Mouse (Mus musculus): ENCODE results near the gene Sumf2. TPM values are rescaled to one million over a fixed set of nuclear protein-coding genes. Genes with fewer than 3 reads are reported as not detected.

Gene Sumf2
- polyA plus RNA-seq (2014; fragmentation: Nextera tagmentation; extraction: Ambion mirVana) = 35.6 and 37.3 TPM in 2 replicates

DNA sequence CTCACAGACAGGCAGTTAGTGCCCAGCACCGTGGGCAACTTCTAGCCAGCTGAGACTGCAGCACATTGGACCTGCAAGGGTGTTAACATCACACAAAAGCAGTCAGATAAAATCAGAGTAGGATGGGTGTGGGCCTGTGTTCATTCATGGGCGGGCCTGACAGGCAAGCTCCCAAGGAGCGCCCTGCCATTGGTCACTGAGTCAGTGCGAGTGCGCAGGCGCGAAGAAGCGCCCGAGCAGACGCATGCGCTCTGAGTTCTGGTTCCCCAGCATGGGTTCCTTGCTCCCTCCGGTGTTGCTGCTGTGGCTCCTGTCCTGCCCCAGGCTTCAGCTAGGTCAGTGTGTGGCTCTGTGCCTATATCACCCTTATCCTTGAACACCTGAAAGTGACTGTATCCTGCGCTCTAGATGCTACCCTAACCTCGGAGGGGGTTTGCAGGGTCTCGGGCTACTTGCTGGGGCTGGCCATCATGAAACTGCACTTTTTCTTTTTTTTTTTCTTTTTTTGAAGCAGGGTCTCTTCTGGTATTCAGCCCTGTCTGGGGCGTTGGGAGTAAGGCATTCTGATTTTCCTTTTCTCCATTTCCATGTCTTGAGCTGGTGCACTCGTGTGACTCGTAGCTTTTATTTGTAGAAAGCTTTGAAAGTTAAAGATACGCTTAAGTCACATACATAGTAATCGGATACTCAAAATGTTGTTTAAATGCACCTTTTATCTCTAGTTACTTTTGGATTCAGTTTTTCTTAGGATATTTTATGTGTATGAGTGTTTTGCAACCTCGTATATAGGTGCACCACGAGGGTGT, at the start of gene Sumf2:
Sumf2 (plus strand) TSS at position 235 of the 806 bp plus-strand sequence.
- peak within 1 kb of the TSS; percentile 60 for H3K4me3 ChIP-seq (ENCODE audit: low read depth, low read length)
- H3K9me3 ChIP-seq (replicated peaks; ENCODE audit: control insufficient read depth, low read length) = no peaks in the 10 kb centered on the region
- H3K36me3 ChIP-seq (ENCODE audit: control insufficient read depth, insufficient read depth, low read length) = peaks cover 12% of the 10 kb centered on the region
- H3K27ac ChIP-seq (ENCODE audit: low read depth, low read length) = peak within 1 kb of the TSS; percentile 62
- peak; percentile 96 for ATAC-seq (replicated peaks; ENCODE audit: insufficient number of reproducible peaks, low FRiP score, low TSS enrichment)
- no peaks in the 10 kb centered on the region for H3K27me3 ChIP-seq (ENCODE audit: control insufficient read depth, insufficient read depth, low read length)
- H3K4me2 ChIP-seq = peak within 1 kb of the TSS; percentile 73
- peaks cover 11% of the 10 kb centered on the region for H3K4me1 ChIP-seq (ENCODE audit: control insufficient read depth, insufficient read depth, low read length)
- H3K9ac ChIP-seq (ENCODE audit: low read depth, low read length) = peak within 1 kb of the TSS; percentile 73
- WGBS (ENCODE audit: insufficient replicate concordance) = 10% methylated on average over 22 of the region's 22 CpGs

DNA sequence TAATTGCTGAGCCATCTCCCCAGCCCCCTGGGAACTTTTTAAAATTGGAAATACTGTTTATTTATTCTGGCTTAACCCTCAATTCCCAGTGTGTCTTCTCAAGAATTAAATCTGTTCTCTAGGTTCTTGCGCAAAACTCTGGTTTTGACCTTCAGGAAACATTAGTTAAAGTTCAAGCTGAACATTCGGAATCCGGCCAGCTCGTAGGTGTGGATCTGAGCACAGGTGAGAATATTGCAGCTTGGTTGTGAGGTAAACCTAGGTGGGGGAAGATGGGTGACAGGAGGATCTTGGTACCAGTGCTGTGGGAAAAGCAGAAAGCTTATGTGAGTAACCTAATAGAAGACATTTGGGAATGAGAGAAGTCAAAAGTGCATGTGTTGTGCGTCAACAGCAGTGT, 1.9 kb upstream of the Sumf2 start:
- no peaks in the 10 kb centered on the region for H3K27me3 ChIP-seq (ENCODE audit: control insufficient read depth, insufficient read depth, low read length)
- no peaks in the 10 kb centered on the region for H3K9me3 ChIP-seq (replicated peaks; ENCODE audit: control insufficient read depth, low read length)
- H3K4me1 ChIP-seq (ENCODE audit: control insufficient read depth, insufficient read depth, low read length) = peaks cover 11% of the 10 kb centered on the region
- ATAC-seq (replicated peaks; ENCODE audit: insufficient number of reproducible peaks, low FRiP score, low TSS enrichment) = no peak
- H3K27ac ChIP-seq (ENCODE audit: low read depth, low read length) = no peak overlapping the region
- H3K36me3 ChIP-seq (ENCODE audit: control insufficient read depth, insufficient read depth, low read length) = peaks cover 12% of the 10 kb centered on the region
- H3K9ac ChIP-seq (ENCODE audit: low read depth, low read length) = no peak overlapping the region
- H3K4me3 ChIP-seq (ENCODE audit: low read depth, low read length) = no peak overlapping the region
- 94% methylated on average over 5 of the region's 5 CpGs for WGBS (ENCODE audit: insufficient replicate concordance)
- H3K4me2 ChIP-seq = no peak overlapping the region

DNA sequence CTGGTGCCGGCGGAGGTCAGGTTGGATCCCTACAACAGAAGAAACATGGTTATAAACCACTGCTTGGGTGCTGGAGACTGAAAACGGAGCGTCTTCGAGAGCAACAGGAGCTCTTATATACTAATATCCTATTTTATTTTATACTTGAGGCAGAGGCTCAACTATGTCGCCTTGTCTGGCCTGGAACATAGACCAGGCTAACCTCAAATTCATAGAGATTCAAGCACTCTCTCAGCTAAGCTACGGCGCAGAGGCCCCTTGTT, 703 bp downstream of the Sumf2 start:
- ATAC-seq (replicated peaks; ENCODE audit: insufficient number of reproducible peaks, low FRiP score, low TSS enrichment) = no peak
- Histone ChIP-seq H3K4me2 (peak overlapping the region; percentile 73), H3K4me1 (ENCODE audit: control insufficient read depth, insufficient read depth, low read length) (peaks cover 11% of the 10 kb centered on the region), H3K9ac (ENCODE audit: low read depth, low read length) (peak overlapping the region; percentile 73), H3K27me3 (ENCODE audit: control insufficient read depth, insufficient read depth, low read length) (no peaks in the 10 kb centered on the region), H3K27ac (ENCODE audit: low read depth, low read length) (no peak overlapping the region), H3K9me3 (replicated peaks; ENCODE audit: control insufficient read depth, low read length) (no peaks in the 10 kb centered on the region), H3K4me3 (ENCODE audit: low read depth, low read length) (peak overlapping the region; percentile 60), H3K36me3 (ENCODE audit: control insufficient read depth, insufficient read depth, low read length) (peaks cover 12% of the 10 kb centered on the region)
- 53% methylated on average over 8 of the region's 8 CpGs for WGBS (ENCODE audit: insufficient replicate concordance)

DNA sequence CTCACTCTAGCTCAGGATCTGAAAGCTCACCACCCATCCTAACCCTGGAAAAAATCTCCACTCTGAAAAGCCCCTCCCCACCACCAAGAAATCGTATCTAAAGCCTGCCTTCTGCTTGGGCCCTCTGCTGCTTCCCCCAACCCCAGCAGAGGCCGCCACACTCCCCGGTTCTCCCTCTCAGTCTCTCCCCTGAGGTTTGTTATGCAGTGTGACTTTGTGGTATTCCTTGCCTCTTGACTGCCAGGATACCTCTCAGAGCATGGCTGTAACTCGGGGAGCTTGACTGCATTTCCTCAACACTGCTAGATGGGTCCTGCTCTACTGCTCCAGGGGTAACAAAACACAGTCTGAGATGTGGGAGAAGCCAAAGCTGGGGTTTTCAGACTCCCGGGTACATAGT, 8.4 kb downstream of the Sumf2 start:
- Histone ChIP-seq H3K36me3 (ENCODE audit: control insufficient read depth, insufficient read depth, low read length) (peaks cover 4% of the 10 kb centered on the region), H3K4me2 (peak overlapping the region; percentile 7; the same call in 1 of the 2 replicates), H3K9me3 (replicated peaks; ENCODE audit: control insufficient read depth, low read length) (no peaks in the 10 kb centered on the region), H3K9ac (ENCODE audit: low read depth, low read length) (no peak overlapping the region), H3K4me1 (ENCODE audit: control insufficient read depth, insufficient read depth, low read length) (no peaks in the 10 kb centered on the region), H3K4me3 (ENCODE audit: low read depth, low read length) (no peak overlapping the region), H3K27me3 (ENCODE audit: control insufficient read depth, insufficient read depth, low read length) (no peaks in the 10 kb centered on the region), H3K27ac (ENCODE audit: low read depth, low read length) (no peak overlapping the region)
- 0 out of 2 replicates have a peak, but pooled peaks have one; percentile 12 for ATAC-seq (replicated peaks; ENCODE audit: insufficient number of reproducible peaks, low FRiP score, low TSS enrichment)
- WGBS (ENCODE audit: insufficient replicate concordance) = 35% methylated on average over 5 of the region's 5 CpGs

DNA sequence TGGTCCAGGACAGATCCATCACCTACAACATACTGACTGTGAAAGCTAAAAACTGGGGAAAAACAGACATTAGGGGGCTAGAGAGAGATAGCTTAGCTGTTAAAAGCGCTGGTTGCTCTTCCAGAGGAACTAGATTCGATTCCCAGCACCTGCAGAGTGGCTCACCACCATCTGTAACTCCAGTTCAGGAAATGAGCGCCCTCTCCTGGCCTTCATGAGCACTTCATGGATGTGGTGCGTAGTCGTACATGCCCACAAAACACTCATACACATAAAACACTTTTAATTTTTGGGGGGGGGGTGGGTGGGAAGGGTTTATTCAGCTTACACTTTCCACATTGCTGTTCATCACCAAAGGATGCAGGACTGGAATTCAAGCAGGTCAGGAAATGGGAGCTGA, 9.6 kb downstream of the Sumf2 start:
- no peaks in the 10 kb centered on the region for H3K27me3 ChIP-seq (ENCODE audit: control insufficient read depth, insufficient read depth, low read length)
- no peaks in the 10 kb centered on the region for H3K9me3 ChIP-seq (replicated peaks; ENCODE audit: control insufficient read depth, low read length)
- no peak overlapping the region for H3K4me3 ChIP-seq (ENCODE audit: low read depth, low read length)
- no peaks in the 10 kb centered on the region for H3K4me1 ChIP-seq (ENCODE audit: control insufficient read depth, insufficient read depth, low read length)
- H3K4me2 ChIP-seq = no peak overlapping the region
- no peak for ATAC-seq (replicated peaks; ENCODE audit: insufficient number of reproducible peaks, low FRiP score, low TSS enrichment)
- no peak overlapping the region for H3K27ac ChIP-seq (ENCODE audit: low read depth, low read length)
- H3K9ac ChIP-seq (ENCODE audit: low read depth, low read length) = no peak overlapping the region
- WGBS (ENCODE audit: insufficient replicate concordance) = 88% methylated on average over 5 of the region's 5 CpGs
- H3K36me3 ChIP-seq (ENCODE audit: control insufficient read depth, insufficient read depth, low read length) = peaks cover 4% of the 10 kb centered on the region

DNA sequence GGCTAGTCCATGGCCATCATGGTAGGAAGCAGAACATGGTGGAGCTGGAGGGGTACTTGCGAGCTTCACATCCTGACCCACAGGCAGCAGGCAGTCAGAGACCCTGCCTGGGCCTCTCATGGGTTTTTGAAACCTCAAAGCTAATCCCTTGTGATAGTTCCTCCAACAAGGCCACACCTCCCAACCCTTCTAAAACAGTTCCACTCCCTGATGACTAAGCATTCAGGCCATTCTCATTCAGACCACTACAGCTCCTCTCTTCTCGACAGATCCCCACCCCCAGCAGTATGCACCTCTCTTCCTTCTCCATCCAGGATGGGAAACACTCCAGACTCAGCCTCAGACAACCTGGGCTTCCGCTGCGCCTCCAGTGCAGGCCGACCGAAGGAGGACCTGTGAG, 15.5 kb downstream of the Sumf2 start:
- Histone ChIP-seq H3K4me3 (ENCODE audit: low read depth, low read length) (no peak overlapping the region), H3K36me3 (ENCODE audit: control insufficient read depth, insufficient read depth, low read length) (peaks cover 10% of the 10 kb centered on the region), H3K4me2 (no peak overlapping the region), H3K9ac (ENCODE audit: low read depth, low read length) (no peak overlapping the region), H3K4me1 (ENCODE audit: control insufficient read depth, insufficient read depth, low read length) (no peaks in the 10 kb centered on the region), H3K9me3 (replicated peaks; ENCODE audit: control insufficient read depth, low read length) (no peaks in the 10 kb centered on the region), H3K27ac (ENCODE audit: low read depth, low read length) (no peak overlapping the region), H3K27me3 (ENCODE audit: control insufficient read depth, insufficient read depth, low read length) (no peaks in the 10 kb centered on the region)
- no peak for ATAC-seq (replicated peaks; ENCODE audit: insufficient number of reproducible peaks, low FRiP score, low TSS enrichment)
- WGBS (ENCODE audit: insufficient replicate concordance) = 98% methylated on average over 6 of the region's 6 CpGs

DNA sequence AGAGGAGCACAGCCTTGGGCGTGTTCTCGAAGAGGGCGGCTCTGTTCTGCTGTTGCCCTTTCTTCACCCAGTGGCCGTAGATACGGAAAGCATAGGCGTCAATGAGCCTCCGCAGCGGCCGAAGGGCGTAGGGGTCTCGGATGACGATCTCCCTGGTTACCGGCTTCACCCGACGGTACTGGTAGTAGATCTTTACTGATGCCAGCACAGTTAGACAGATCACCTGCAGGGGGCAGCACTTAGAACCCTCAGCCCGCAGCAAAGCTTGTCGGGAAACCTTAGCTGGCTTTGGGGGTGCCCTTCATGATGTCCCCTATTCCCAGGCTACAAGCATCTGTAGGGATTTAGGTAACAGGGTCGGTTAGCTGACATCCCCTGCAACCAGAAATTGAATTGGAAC, 17.7 kb downstream of the Sumf2 start:
- no peak overlapping the region for H3K27ac ChIP-seq (ENCODE audit: low read depth, low read length)
- no peak for ATAC-seq (replicated peaks; ENCODE audit: insufficient number of reproducible peaks, low FRiP score, low TSS enrichment)
- peak overlapping the region; percentile 45 for H3K4me2 ChIP-seq
- no peak overlapping the region for H3K4me3 ChIP-seq (ENCODE audit: low read depth, low read length)
- H3K27me3 ChIP-seq (ENCODE audit: control insufficient read depth, insufficient read depth, low read length) = no peaks in the 10 kb centered on the region
- no peaks in the 10 kb centered on the region for H3K4me1 ChIP-seq (ENCODE audit: control insufficient read depth, insufficient read depth, low read length)
- no peaks in the 10 kb centered on the region for H3K9me3 ChIP-seq (replicated peaks; ENCODE audit: control insufficient read depth, low read length)
- peaks cover 8% of the 10 kb centered on the region for H3K36me3 ChIP-seq (ENCODE audit: control insufficient read depth, insufficient read depth, low read length)
- H3K9ac ChIP-seq (ENCODE audit: low read depth, low read length) = 0 out of 2 replicates have a peak overlapping the region, but pooled peaks have one; percentile 1
- WGBS (ENCODE audit: insufficient replicate concordance) = 9% methylated on average over 18 of the region's 18 CpGs

DNA sequence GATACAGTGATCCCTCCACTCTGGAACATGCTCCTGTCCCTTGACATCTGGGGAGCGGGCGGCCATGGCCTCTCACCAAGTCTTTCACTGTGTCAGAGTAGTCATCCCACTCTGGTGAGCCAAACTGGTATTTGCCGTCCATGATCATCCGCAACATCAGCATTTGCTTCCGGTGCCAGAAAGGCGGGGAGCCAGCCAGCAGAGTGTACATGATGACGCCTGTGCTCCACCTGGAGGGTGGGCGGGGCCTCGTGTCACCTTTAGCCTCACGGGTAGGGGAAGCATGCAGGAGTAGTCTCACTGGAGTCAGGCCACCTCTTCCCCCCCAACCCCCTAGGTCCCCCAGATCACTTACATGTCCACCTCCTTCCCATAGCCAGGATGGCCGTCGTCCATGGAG, 19.1 kb downstream of the Sumf2 start:
- H3K4me3 ChIP-seq (ENCODE audit: low read depth, low read length) = no peak overlapping the region
- H3K27me3 ChIP-seq (ENCODE audit: control insufficient read depth, insufficient read depth, low read length) = no peaks in the 10 kb centered on the region
- WGBS (ENCODE audit: insufficient replicate concordance) = 81% methylated on average over 12 of the region's 12 CpGs
- H3K4me1 ChIP-seq (ENCODE audit: control insufficient read depth, insufficient read depth, low read length) = no peaks in the 10 kb centered on the region
- H3K36me3 ChIP-seq (ENCODE audit: control insufficient read depth, insufficient read depth, low read length) = peaks cover 8% of the 10 kb centered on the region
- H3K9me3 ChIP-seq (replicated peaks; ENCODE audit: control insufficient read depth, low read length) = no peaks in the 10 kb centered on the region
- H3K4me2 ChIP-seq = no peak overlapping the region
- H3K9ac ChIP-seq (ENCODE audit: low read depth, low read length) = no peak overlapping the region
- no peak overlapping the region for H3K27ac ChIP-seq (ENCODE audit: low read depth, low read length)
- no peak for ATAC-seq (replicated peaks; ENCODE audit: insufficient number of reproducible peaks, low FRiP score, low TSS enrichment)
